Mouse (Mus musculus): ENCODE results near the gene Fig4. TPM values are rescaled to one million over a fixed set of nuclear protein-coding genes. Genes with fewer than 3 reads are reported as not detected.
A peak's percentile ranks its signal among the peaks of the same experiment; 100 is the strongest.

The Fig4 gene
- polyA plus RNA-seq, 1 experiment from 2014 or later: 15.1 TPM

DNA sequence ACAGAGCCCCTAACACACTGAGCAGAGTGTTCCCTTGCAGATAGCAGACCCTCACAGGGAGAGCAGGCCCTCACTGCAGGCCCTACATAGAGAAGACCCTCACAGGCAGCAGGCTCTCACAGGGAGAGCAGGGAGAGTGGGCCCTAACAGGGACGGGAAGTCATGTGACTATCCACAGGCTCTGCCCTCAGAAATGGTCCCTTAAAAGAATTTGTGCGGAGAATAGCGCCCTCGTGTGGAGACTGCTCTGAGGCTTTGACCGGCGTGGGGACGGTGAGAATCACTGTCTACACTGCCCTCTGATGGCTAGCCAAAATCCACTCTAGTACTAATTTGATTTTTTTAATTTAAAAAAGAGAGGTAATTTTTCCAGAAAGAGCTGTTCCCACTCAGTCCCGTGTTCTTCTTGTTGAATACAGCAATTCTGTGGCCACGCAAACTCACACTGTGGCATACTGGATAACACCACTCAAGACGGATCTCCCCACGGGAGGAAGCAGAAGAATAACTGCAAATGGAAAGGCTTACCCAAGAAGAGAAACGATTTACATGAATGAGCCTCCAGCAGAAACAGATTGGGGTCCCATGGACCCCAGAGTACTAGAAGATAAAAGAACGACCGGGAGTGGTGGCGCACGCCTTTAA lies 14.2 kb downstream of the Fig4 start:
- 39% methylated on average over 16 of the region's 16 CpGs for WGBS
- Histone ChIP-seq H3K4me2 (no peak overlapping the region; the same call in 1 of the 2 replicates), H3K9ac (no peak overlapping the region)

DNA sequence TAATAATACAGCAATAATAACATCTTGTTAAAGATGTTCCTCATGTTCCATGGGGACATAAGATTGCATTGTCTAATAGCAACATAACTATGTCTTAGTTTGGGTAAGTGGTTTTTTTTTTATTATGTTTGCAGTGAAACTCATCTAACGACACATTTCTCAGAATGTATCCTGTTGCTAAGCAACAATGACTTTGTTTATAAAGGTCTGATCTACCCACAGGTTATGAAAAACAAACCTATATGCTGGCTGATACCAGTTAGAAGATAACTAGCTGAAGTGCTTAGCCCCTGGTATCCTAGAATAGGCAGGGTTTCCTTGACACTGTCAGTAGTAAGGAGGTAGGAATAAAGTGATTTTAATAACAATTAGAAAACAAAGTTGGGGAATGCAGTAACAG lies 15.0 kb downstream of the Fig4 start:
- WGBS: 43% methylated on average over 1 of the region's 1 CpGs
- Histone ChIP-seq H3K4me3 (replicated peaks) (no peak overlapping the region), H3K27ac (no peak overlapping the region), H3K27me3 (replicated peaks) (no peaks in the 10 kb centered on the region), H3K9ac (no peak overlapping the region), H3K4me2 (no peak overlapping the region), H3K9me3 (no peaks in the 10 kb centered on the region), H3K4me1 (peaks cover 7% of the 10 kb centered on the region), H3K36me3 (no peaks in the 10 kb centered on the region)
- no peak for ATAC-seq (ENCODE audit: insufficient read depth, low FRiP score, low read depth)

More for the DNA sequence above, 14.2 kb downstream of the Fig4 start:
- no peaks in the 10 kb centered on the region for H3K36me3 ChIP-seq
- H3K4me1 ChIP-seq: peaks cover 11% of the 10 kb centered on the region
- H3K27me3 ChIP-seq (replicated peaks): no peaks in the 10 kb centered on the region
- ATAC-seq (ENCODE audit: insufficient read depth, low FRiP score, low read depth): peak; percentile 71
- no peak overlapping the region for H3K4me3 ChIP-seq (replicated peaks)
- H3K27ac ChIP-seq: no peak overlapping the region
- no peaks in the 10 kb centered on the region for H3K9me3 ChIP-seq

DNA sequence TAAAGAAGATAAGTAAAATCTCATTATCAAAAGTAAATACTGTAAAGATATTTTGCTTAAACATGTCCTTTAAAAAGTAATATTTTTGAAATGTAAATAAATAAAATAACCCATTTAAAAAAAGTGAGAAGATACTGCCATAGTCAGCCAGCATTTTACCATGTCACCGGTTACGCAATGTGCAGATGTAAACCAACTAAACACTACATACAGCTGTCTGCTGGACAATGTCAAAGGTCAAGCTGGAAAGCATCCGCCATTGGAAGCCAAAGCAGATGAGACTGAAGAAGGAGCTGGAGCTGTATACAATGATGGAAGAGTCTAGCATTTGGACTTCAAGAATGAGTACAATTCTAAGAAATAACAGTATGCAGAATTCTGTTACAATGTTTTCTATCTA lies 15.4 kb downstream of the Fig4 start:
- Histone ChIP-seq H3K9ac (no peak overlapping the region), H3K9me3 (no peaks in the 10 kb centered on the region), H3K4me1 (0 out of 2 replicates have a peak, but pooled peaks cover 3% of the 10 kb centered on the region), H3K4me2 (no peak overlapping the region), H3K4me3 (replicated peaks) (no peak overlapping the region), H3K27me3 (replicated peaks) (no peaks in the 10 kb centered on the region), H3K36me3 (no peaks in the 10 kb centered on the region), H3K27ac (no peak overlapping the region)
- no peak for ATAC-seq (ENCODE audit: insufficient read depth, low FRiP score, low read depth)
- 65% methylated on average over 3 of the region's 3 CpGs for WGBS

DNA sequence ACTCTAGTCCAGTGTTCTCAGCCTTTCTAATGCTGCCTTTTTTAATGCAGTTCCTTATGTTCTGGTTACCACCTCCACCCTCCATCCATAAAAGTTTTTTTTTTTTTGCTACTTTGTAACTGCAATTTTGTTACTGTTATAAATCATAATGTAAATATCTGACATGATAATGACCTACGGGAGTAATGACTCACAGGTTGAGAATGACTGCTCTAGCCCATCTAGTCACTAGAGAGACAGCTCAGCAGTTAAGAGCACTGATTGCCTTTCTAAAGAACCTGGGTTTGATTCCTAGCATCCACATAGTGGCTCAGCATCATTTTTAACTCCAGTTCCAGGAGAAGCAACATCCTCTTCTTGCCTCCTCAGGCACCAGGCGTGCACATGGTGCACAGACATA lies 21.0 kb downstream of the Fig4 start:
- 66% methylated on average over 2 of the region's 2 CpGs for WGBS
- Histone ChIP-seq H3K9ac (no peak overlapping the region), H3K9me3 (no peaks in the 10 kb centered on the region), H3K4me3 (replicated peaks) (no peak overlapping the region), H3K36me3 (no peaks in the 10 kb centered on the region), H3K4me2 (no peak overlapping the region), H3K27me3 (replicated peaks) (no peaks in the 10 kb centered on the region), H3K4me1 (no peaks in the 10 kb centered on the region), H3K27ac (no peak overlapping the region)
- ATAC-seq (ENCODE audit: insufficient read depth, low FRiP score, low read depth): no peak

DNA sequence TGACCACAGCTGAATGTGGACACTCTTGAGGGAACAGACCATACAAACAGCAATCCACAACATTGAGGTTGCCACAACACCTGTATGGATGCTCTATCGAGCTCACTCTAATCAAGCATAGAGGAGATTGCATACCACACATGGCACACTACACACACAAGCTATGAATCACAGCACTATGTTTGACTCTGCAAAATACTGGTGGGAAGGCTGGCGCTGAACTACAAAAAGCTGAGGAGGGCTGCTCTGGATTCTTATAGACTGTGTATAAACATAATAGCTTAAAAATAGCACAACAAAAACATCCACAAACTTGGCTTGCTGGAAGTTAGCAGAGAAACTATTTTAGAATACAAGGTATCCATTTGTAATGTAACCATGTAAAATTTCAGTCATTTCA lies 22.3 kb downstream of the Fig4 start:
- Histone ChIP-seq H3K4me3 (replicated peaks) (no peak overlapping the region), H3K4me2 (no peak overlapping the region), H3K27me3 (replicated peaks) (no peaks in the 10 kb centered on the region), H3K4me1 (no peaks in the 10 kb centered on the region), H3K36me3 (no peaks in the 10 kb centered on the region), H3K9me3 (no peaks in the 10 kb centered on the region), H3K27ac (no peak overlapping the region), H3K9ac (no peak overlapping the region)
- ATAC-seq (ENCODE audit: insufficient read depth, low FRiP score, low read depth): no peak
- WGBS: 85% methylated on average over 2 of the region's 2 CpGs

DNA sequence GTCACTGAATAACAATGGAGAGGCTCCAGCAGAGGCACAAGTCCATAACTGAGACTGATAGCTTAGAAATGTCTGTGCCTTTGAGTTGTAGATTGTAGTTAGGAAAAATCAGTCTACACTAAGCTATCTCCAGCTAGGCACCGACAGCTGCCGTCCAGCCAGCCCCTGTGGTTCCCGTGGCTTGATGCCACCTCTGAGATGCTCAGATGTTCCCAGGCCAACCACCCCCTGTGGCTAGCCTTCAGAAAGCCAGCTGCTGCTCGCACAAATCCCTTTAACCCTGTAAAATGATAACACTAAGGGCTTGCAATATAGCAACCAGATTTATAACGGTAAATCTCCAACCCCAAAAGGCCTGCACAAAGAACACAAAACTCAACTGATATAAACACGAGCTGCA lies 22.9 kb downstream of the Fig4 start:
- Histone ChIP-seq H3K27ac (no peak overlapping the region), H3K27me3 (replicated peaks) (no peaks in the 10 kb centered on the region), H3K4me1 (no peaks in the 10 kb centered on the region), H3K36me3 (no peaks in the 10 kb centered on the region), H3K4me2 (no peak overlapping the region), H3K9ac (no peak overlapping the region), H3K9me3 (no peaks in the 10 kb centered on the region), H3K4me3 (replicated peaks) (no peak overlapping the region)
- ATAC-seq (ENCODE audit: insufficient read depth, low FRiP score, low read depth): no peak
- WGBS: 69% methylated on average over 6 of the region's 6 CpGs

DNA sequence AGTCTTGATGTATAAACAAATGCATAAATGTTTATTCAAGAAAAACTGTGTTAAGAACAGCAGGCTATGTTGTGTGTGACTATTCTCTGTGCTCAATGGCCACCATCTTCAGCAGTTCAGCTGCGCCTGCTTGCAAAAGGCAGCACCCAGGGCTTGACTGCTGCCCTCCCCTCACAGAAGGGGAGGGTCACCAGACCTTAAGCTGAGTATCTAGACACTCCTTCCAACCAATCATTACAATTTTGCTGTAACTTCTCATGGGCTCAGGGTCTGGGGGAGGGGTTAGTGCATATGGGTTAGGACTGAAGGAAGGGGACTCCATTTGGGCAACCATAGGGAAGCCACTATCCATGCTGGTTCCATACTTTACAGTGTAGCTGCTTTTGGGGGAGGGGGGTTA lies 24.3 kb downstream of the Fig4 start:
- no peak for ATAC-seq (ENCODE audit: insufficient read depth, low FRiP score, low read depth)
- H3K9ac ChIP-seq: no peak overlapping the region
- no peaks in the 10 kb centered on the region for H3K36me3 ChIP-seq
- H3K4me2 ChIP-seq: no peak overlapping the region
- H3K27me3 ChIP-seq (replicated peaks): no peaks in the 10 kb centered on the region
- H3K27ac ChIP-seq: no peak overlapping the region
- H3K4me3 ChIP-seq (replicated peaks): no peak overlapping the region
- H3K9me3 ChIP-seq: no peaks in the 10 kb centered on the region
- H3K4me1 ChIP-seq: no peaks in the 10 kb centered on the region
- 76% methylated on average over 1 of the region's 1 CpGs for WGBS

DNA sequence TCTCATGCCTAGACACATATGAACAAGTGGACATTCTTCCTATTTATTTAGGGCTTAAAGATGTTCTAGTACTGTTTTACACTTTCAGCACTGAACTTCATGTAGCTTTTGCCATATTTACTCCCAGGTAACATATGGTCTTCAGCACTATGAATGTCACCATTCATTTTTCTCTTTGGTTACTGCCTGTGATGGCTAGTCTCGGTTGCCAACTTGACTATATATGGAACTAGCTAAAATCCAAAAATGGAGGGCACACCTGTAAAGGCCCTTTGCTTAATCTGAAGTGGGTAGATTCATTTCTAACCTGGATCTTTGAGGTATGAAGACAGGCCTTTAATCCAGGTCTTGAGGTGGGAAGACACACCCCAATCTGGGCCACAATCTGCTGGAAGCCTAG lies 28.2 kb downstream of the Fig4 start:
- no peak overlapping the region for H3K4me2 ChIP-seq
- no peaks in the 10 kb centered on the region for H3K9me3 ChIP-seq
- H3K9ac ChIP-seq: no peak overlapping the region
- no peaks in the 10 kb centered on the region for H3K36me3 ChIP-seq
- no peak overlapping the region for H3K4me3 ChIP-seq (replicated peaks)
- no peaks in the 10 kb centered on the region for H3K4me1 ChIP-seq
- H3K27ac ChIP-seq: no peak overlapping the region
- ATAC-seq (ENCODE audit: insufficient read depth, low FRiP score, low read depth): no peak
- 86% methylated on average over 1 of the region's 1 CpGs for WGBS
- H3K27me3 ChIP-seq (replicated peaks): no peaks in the 10 kb centered on the region

DNA sequence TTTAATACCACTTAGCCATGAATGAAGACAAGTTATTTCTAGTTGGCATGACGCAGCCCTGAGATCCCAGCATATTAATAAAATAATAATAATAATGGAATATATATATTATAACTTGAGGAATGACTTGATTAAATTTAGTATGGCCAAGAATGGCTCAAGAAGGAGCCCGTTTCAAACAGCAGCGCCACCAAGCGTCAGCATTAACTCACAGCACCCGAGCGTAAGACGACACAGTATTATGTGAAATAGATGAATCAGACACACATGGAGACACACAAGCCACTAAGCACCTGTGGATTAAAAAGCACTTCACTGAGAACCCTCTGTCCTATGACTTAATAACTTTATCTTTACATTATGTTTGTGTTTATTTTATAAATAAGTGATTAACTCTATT lies 31.2 kb downstream of the Fig4 start:
- Histone ChIP-seq H3K9ac (no peak overlapping the region), H3K4me1 (no peaks in the 10 kb centered on the region), H3K4me3 (replicated peaks) (no peak overlapping the region), H3K9me3 (no peaks in the 10 kb centered on the region), H3K4me2 (no peak overlapping the region), H3K27ac (no peak overlapping the region), H3K27me3 (replicated peaks) (no peaks in the 10 kb centered on the region), H3K36me3 (no peaks in the 10 kb centered on the region)
- no peak for ATAC-seq (ENCODE audit: insufficient read depth, low FRiP score, low read depth)
- 56% methylated on average over 7 of the region's 7 CpGs for WGBS

DNA sequence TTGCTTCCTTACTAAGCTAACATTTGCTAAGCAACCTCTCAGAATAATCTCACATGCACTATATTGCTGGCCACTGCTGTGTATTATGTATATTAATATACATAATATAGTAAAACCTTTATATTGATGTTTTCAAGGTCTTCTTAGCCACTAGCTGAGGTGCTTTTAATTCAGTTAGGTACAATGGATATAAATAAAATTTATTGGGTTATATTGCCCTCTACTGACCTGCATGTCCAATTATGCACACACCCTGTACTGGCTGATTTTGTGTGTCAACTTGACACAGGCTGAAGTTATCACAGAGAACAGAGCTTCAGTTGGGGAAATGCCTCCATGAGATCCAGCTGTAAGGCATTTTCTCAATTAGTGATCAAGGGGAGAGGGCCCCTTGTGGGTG lies 41.2 kb downstream of the Fig4 start:
- Histone ChIP-seq H3K36me3 (no peaks in the 10 kb centered on the region), H3K9ac (no peak overlapping the region), H3K4me2 (no peak overlapping the region), H3K4me1 (peaks cover 4% of the 10 kb centered on the region; the same call in 1 of the 2 replicates), H3K9me3 (no peaks in the 10 kb centered on the region), H3K27me3 (replicated peaks) (no peaks in the 10 kb centered on the region), H3K4me3 (replicated peaks) (no peak overlapping the region), H3K27ac (no peak overlapping the region)
- no peak for ATAC-seq (ENCODE audit: insufficient read depth, low FRiP score, low read depth)

DNA sequence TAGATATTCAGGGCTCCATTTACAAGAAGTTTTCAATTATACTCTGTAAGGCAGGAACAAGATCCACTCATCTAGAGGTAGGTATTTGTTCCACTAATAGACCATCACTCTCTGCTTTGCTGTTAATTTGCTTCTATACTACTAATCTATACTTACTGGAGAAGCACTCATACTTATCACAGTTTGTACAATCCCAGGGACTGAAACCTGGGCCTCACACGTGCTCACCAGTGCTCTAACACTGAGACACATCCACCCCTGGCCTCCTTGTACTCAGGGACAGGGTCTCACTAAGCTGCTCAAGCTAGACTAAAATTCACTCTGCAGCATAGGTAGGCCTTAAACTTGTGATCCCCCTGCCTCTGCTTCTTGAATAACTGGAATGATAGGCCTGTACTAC lies 41.8 kb downstream of the Fig4 start:
- Histone ChIP-seq H3K9me3 (no peaks in the 10 kb centered on the region), H3K4me2 (no peak overlapping the region), H3K9ac (no peak overlapping the region), H3K4me1 (peaks cover 4% of the 10 kb centered on the region; the same call in 1 of the 2 replicates), H3K27me3 (replicated peaks) (no peaks in the 10 kb centered on the region), H3K36me3 (no peaks in the 10 kb centered on the region), H3K4me3 (replicated peaks) (no peak overlapping the region), H3K27ac (no peak overlapping the region)
- 47% methylated on average over 1 of the region's 1 CpGs for WGBS
- ATAC-seq (ENCODE audit: insufficient read depth, low FRiP score, low read depth): no peak

DNA sequence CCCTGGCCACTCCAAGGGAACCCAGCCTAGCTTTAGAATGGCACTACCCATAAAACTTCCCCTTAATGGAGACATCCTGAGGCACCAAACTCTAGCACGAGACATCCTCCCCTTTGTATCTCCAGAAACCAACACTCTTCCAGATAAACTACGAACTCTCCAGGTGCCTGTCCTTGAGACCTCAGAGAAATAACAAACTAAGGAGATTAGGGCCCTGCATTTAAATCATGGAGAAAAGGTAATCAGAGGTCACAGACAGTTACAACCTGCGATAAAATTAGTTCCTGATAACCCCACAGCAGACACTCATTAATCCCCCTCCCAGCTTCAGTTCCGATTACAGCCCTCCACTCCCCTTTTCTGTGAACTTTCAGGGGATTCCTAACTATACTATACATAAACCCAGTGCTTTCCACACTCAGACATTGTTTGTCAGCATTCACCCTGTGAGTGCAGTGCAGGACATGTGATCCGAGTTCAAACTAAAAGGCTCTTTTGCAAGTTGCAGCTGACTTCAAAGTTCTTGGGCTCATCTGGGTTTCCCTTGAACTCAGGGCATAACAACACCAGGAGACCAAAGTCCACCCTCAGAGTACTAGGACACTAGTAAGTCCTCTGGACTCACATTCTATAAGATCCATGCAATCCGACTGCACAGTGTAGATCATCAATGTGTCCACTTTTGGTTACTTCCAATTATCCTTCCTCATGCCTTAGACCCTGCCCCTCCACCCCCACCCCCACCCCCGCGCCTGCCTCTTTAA lies 42.6 kb downstream of the Fig4 start:
- no peaks in the 10 kb centered on the region for H3K9me3 ChIP-seq
- no peak overlapping the region for H3K4me2 ChIP-seq
- no peak overlapping the region for H3K9ac ChIP-seq
- H3K4me1 ChIP-seq: peaks cover 4% of the 10 kb centered on the region; the same call in 1 of the 2 replicates
- no peaks in the 10 kb centered on the region for H3K27me3 ChIP-seq (replicated peaks)
- no peaks in the 10 kb centered on the region for H3K36me3 ChIP-seq
- no peak overlapping the region for H3K4me3 ChIP-seq (replicated peaks)
- no peak overlapping the region for H3K27ac ChIP-seq
- no peak for ATAC-seq (ENCODE audit: insufficient read depth, low FRiP score, low read depth)
- 37% methylated on average over 8 of the region's 8 CpGs for WGBS

All from stomach, embryonic 15.5 days (tissue).